Mouse (Mus musculus) kidney, embryonic 15.5 days (tissue): ENCODE measurements around the gene Pds5a. TPM values are rescaled to one million over a fixed set of nuclear protein-coding genes. Genes with fewer than 3 reads are reported as not detected.

Experiments
- polyA plus RNA-seq: library from polyadenylated mRNA; unstranded; fragments of >200 nt; fragmentation: Nextera tagmentation; extraction: Ambion mirVana; gene quantifications from 2 replicates; pipeline ENCODE4 v1.2.1, GENCODE M21; 2015

Gene Pds5a
- polyA plus RNA-seq, 1 experiment from 2014 or later: 66.8 TPM

Other genes starting within 250 kb of the Pds5a start
- gene Gm43552, start 205.4 kb downstream of the Pds5a start, polyA plus RNA-seq: not detected in 2 replicates
- 96.9 and 107 TPM in 2 replicates for gene Smim14, start 161.1 kb downstream of the Pds5a start, polyA plus RNA-seq
- gene Ube2k, start 161.0 kb downstream of the Pds5a start, polyA plus RNA-seq: 171 and 184 TPM in 2 replicates
- 26.0 and 26.5 TPM in 2 replicates for gene N4bp2, start 65.2 kb upstream of the Pds5a start, polyA plus RNA-seq
- gene Rhoh, start 162.9 kb upstream of the Pds5a start, polyA plus RNA-seq: 0.50 and 0.78 TPM in 2 replicates
- gene Chrna9, start 236.6 kb upstream of the Pds5a start, polyA plus RNA-seq: 0.28 and 0.55 TPM in 2 replicates